Comparison of ENCODE assay signal across 38 mouse cellular contexts in the genomic region with DNA sequence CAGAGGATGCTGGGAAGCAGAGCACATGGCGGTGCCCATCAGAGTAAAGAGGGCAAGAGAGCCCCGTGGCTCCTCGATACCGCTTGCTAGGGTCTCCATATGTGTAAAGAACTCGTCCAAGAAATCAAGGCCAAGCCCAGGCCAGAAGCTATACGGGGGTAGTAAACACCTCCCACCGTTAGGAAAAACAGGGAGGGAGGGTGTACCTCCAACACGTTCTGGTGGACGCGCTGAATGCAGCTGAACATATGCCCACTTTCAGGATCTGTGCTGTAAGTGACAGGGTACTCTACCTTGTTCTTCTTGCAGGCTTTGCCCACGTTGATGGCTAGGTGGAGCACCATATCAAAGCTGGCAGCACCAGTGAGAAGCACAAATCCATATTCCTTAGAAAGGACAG. TPM values are rescaled to one million over a fixed set of nuclear protein-coding genes. Genes with fewer than 3 reads are reported as not detected.
"Had no signal": no experiment of that assay in that cellular context is flagged by ENCODE, and none has a peak within 500 bp of the region (broad histone marks: within the 10 kb centered on the region; RNA-seq: fewer than 3 reads in every experiment).

No protein-coding gene starts in this region.

- H3K4me3 ChIP-seq: embryonic facial prominence, embryonic 10.5 days; embryonic facial prominence, embryonic 12.5 days; embryonic facial prominence, embryonic 13.5 days; embryonic facial prominence, embryonic 15.5 days; erythroblast, embryonic 14.5 days; forebrain, embryonic 12.5 days; forebrain, embryonic 13.5 days; forebrain, embryonic 15.5 days; gastrocnemius, adult 2 months had no signal

- H3K9me3 ChIP-seq: embryonic facial prominence, embryonic 10.5 days; embryonic facial prominence, embryonic 12.5 days; embryonic facial prominence, embryonic 13.5 days; embryonic facial prominence, embryonic 15.5 days; forebrain, embryonic 12.5 days; forebrain, embryonic 13.5 days; forebrain, embryonic 15.5 days had no signal

- H3K36me3 ChIP-seq: embryonic facial prominence, embryonic 10.5 days; embryonic facial prominence, embryonic 12.5 days; embryonic facial prominence, embryonic 13.5 days; embryonic facial prominence, embryonic 15.5 days; forebrain, embryonic 12.5 days; forebrain, embryonic 15.5 days had no signal

- H3K9ac ChIP-seq: embryonic facial prominence, embryonic 12.5 days; embryonic facial prominence, embryonic 13.5 days; embryonic facial prominence, embryonic 15.5 days; forebrain, embryonic 12.5 days; forebrain, embryonic 13.5 days; forebrain, embryonic 15.5 days; forebrain, postnatal 0 days had no signal

- ATAC-seq: forebrain, embryonic 13.5 days; forebrain, embryonic 14.5 days; forebrain, embryonic 15.5 days; forebrain, embryonic 16.5 days; forebrain, postnatal 0 days had no signal

- H3K4me2 ChIP-seq: embryonic facial prominence, embryonic 12.5 days; embryonic facial prominence, embryonic 13.5 days; embryonic facial prominence, embryonic 15.5 days; forebrain, embryonic 12.5 days; forebrain, embryonic 13.5 days; forebrain, embryonic 15.5 days had no signal

- H3K4me1 ChIP-seq: embryonic facial prominence, embryonic 10.5 days; embryonic facial prominence, embryonic 12.5 days; embryonic facial prominence, embryonic 13.5 days; embryonic facial prominence, embryonic 15.5 days; forebrain, embryonic 12.5 days; forebrain, embryonic 13.5 days; forebrain, embryonic 15.5 days had no signal

- H3K27ac ChIP-seq: embryonic facial prominence, embryonic 10.5 days; embryonic facial prominence, embryonic 12.5 days; embryonic facial prominence, embryonic 13.5 days; embryonic facial prominence, embryonic 15.5 days; forebrain, embryonic 12.5 days; forebrain, embryonic 13.5 days; forebrain, embryonic 15.5 days; gastrocnemius, adult 2 months had no signal

- DNase-seq: cerebellum, adult 18-20 months; cerebellum, adult 2 months; cerebellum, adult 8-10 months; cerebellum, adult 9-10 months; cerebellum, adult 9-11 months; cerebellum, postnatal 10 days; cerebellum, postnatal 14 days; cerebellum, postnatal 25 days; cerebellum, postnatal 36 days; embryo, embryonic 11 days; forebrain, postnatal 0 days; gastrocnemius, adult 2 months; gastrocnemius, postnatal 10 days; gastrocnemius, postnatal 14 days; gastrocnemius, postnatal 25 days; gastrocnemius, postnatal 36 days; heart, adult 18-20 months had no signal

RNA-seq across cellular contexts. Expression of gene Urad, which starts 3.7 kb away (rescaled TPM):
- total RNA-seq: common myeloid progenitor, adult 5-6 weeks; forebrain, postnatal 0 days; gastrocnemius, adult 18-20 months; gastrocnemius, adult 2 months; gastrocnemius, adult 8-10 months; gastrocnemius, postnatal 10 days; gastrocnemius, postnatal 14 days; gastrocnemius, postnatal 25 days; gastrocnemius, postnatal 36 days; gastrocnemius, postnatal 4 days; granulocyte monocyte progenitor cell, adult 5-6 weeks; heart, adult 18-20 months; heart, adult 8-10 months had no signal
- polyA plus RNA-seq: cerebellum, adult 2 months; cortical plate, adult 2 months; embryonic facial prominence, embryonic 10.5 days; embryonic facial prominence, embryonic 11.5 days; embryonic facial prominence, embryonic 12.5 days; embryonic facial prominence, embryonic 13.5 days; embryonic facial prominence, embryonic 14.5 days; embryonic facial prominence, embryonic 15.5 days; erythroblast, embryonic 14.5 days; forebrain, embryonic 12.5 days; forebrain, embryonic 13.5 days; forebrain, embryonic 14.5 days; forebrain, embryonic 15.5 days; forebrain, embryonic 16.5 days; forebrain, postnatal 0 days; frontal cortex, adult 2 months; gonadal fat pad, adult 2 months had no signal

RNA-seq across cellular contexts. Expression of gene Cdx2, which starts 18.9 kb away (rescaled TPM):
- total RNA-seq: common myeloid progenitor, adult 5-6 weeks; forebrain, postnatal 0 days; gastrocnemius, adult 18-20 months; gastrocnemius, adult 2 months; gastrocnemius, adult 8-10 months; gastrocnemius, postnatal 10 days; gastrocnemius, postnatal 14 days; gastrocnemius, postnatal 25 days; gastrocnemius, postnatal 36 days; gastrocnemius, postnatal 4 days; granulocyte monocyte progenitor cell, adult 5-6 weeks; heart, adult 18-20 months; heart, adult 8-10 months had no signal
- polyA plus RNA-seq: cerebellum, adult 2 months; cortical plate, adult 2 months; embryonic facial prominence, embryonic 10.5 days; embryonic facial prominence, embryonic 11.5 days; embryonic facial prominence, embryonic 12.5 days; embryonic facial prominence, embryonic 13.5 days; embryonic facial prominence, embryonic 14.5 days; embryonic facial prominence, embryonic 15.5 days; forebrain, embryonic 12.5 days; forebrain, embryonic 13.5 days; forebrain, embryonic 14.5 days; forebrain, embryonic 15.5 days; forebrain, embryonic 16.5 days; forebrain, postnatal 0 days had no signal

RNA-seq across cellular contexts. Expression of gene Pdx1, which starts 56.2 kb away (rescaled TPM):
- total RNA-seq: common myeloid progenitor, adult 5-6 weeks; forebrain, postnatal 0 days; gastrocnemius, adult 18-20 months; gastrocnemius, adult 2 months; gastrocnemius, adult 8-10 months; gastrocnemius, postnatal 10 days; gastrocnemius, postnatal 14 days; gastrocnemius, postnatal 25 days; gastrocnemius, postnatal 36 days; gastrocnemius, postnatal 4 days; granulocyte monocyte progenitor cell, adult 5-6 weeks; heart, adult 18-20 months; heart, adult 8-10 months had no signal
- polyA plus RNA-seq: cerebellum, adult 2 months; cortical plate, adult 2 months; embryonic facial prominence, embryonic 10.5 days; embryonic facial prominence, embryonic 11.5 days; embryonic facial prominence, embryonic 12.5 days; embryonic facial prominence, embryonic 13.5 days; embryonic facial prominence, embryonic 14.5 days; embryonic facial prominence, embryonic 15.5 days; erythroblast, embryonic 14.5 days; forebrain, embryonic 12.5 days; forebrain, embryonic 13.5 days; forebrain, embryonic 14.5 days; forebrain, embryonic 15.5 days; forebrain, embryonic 16.5 days; forebrain, postnatal 0 days; frontal cortex, adult 2 months; gonadal fat pad, adult 2 months had no signal
